Mouse (Mus musculus) stomach, embryonic 14.5 days (tissue): ENCODE measurements around the gene Atrnl1. TPM values are rescaled to one million over a fixed set of nuclear protein-coding genes. Genes with fewer than 3 reads are reported as not detected.

Experiments
- ATAC-seq: fragments of 200-750 bp; cut with Nextera tagmentation; 2 replicates; pipeline ENCODE4 v1.8.0; 2017; ENCODE audit warnings: low read depth, moderate TSS enrichment; ENCODE audit not compliant: insufficient number of reproducible peaks, insufficient read depth, low FRiP score
- H3K27ac ChIP-seq: fragments of 300-500 bp; sonication (generic); 2 replicates; pipeline ENCODE4 v1.5.1; 2014; ENCODE audit warnings: mild to moderate bottlenecking, low read length, moderate library complexity, mixed read lengths
- H3K27me3 ChIP-seq: fragments of 300-500 bp; sonication (generic); 2 replicates; pipeline ENCODE4 v1.6.1; 2014; ENCODE audit warnings: low read length, control low read depth, mixed read lengths; ENCODE audit not compliant: control insufficient read depth, insufficient read depth
- H3K36me3 ChIP-seq: fragments of 300-500 bp; sonication (generic); 2 replicates; pipeline ENCODE4 v1.6.1; 2014; ENCODE audit warnings: mild to moderate bottlenecking, control low read depth, low read length, moderate library complexity, mixed read lengths; ENCODE audit not compliant: control insufficient read depth, insufficient read depth
- H3K4me1 ChIP-seq: fragments of 300-500 bp; sonication (generic); 2 replicates; pipeline ENCODE4 v1.6.1; 2014; ENCODE audit warnings: low read length, control low read depth, mixed read lengths; ENCODE audit not compliant: control insufficient read depth, insufficient read depth
- H3K4me2 ChIP-seq: fragments of 300-500 bp; sonication (generic); replicated peaks from 2 replicates; pipeline ENCODE4 v1.6.1; 2014; ENCODE audit warnings: low read depth, low read length, control low read depth
- H3K4me3 ChIP-seq: fragments of 300-500 bp; sonication (generic); 2 replicates; pipeline ENCODE4 v1.5.1; 2014; ENCODE audit warnings: low read depth, low read length, control low read depth
- H3K9ac ChIP-seq: fragments of 300-500 bp; sonication (generic); replicated peaks from 2 replicates; pipeline ENCODE4 v1.6.1; 2014; ENCODE audit warnings: low read depth, mild to moderate bottlenecking, control low read depth, low read length, moderate library complexity, mixed read lengths
- H3K9me3 ChIP-seq: fragments of 300-500 bp; sonication (generic); 2 replicates; pipeline ENCODE4 v1.6.1; 2016; ENCODE audit warnings: low read depth, low read length, control low read depth; ENCODE audit not compliant: control insufficient read depth
- WGBS: fragments of 180-500 bp; shearing (Covaris S2); extraction: QIAGEN DNeasy Blood & Tissue Kit; methylation state at CpG from one replicate; pipeline ENCODE4 v1.1.7; 2014; 5-methylcytosine and 5-hydroxymethylcytosine counted together
- polyA plus RNA-seq: library from polyadenylated mRNA; unstranded; fragments of >200 nt; fragmentation: Nextera tagmentation; extraction: Ambion mirVana; gene quantifications from 2 replicates; pipeline ENCODE4 v1.2.1, GENCODE M21; 2014

The Atrnl1 gene
- polyA plus RNA-seq, 1 experiment from 2014 or later, result 8.2 TPM

- H3K4me1 ChIP-seq, result peaks cover 32% of the 10 kb centered on the region
- WGBS, result 42% methylated on average over 12 of the region's 12 CpGs
- no peak overlapping the region for H3K4me2 ChIP-seq
- H3K4me3 ChIP-seq, result no peak overlapping the region
- H3K36me3 ChIP-seq, result no peaks in the 10 kb centered on the region
- no peak overlapping the region for H3K27ac ChIP-seq
- ATAC-seq, result no peak
- no peak overlapping the region for H3K9ac ChIP-seq
- H3K27me3 ChIP-seq, result no peaks in the 10 kb centered on the region
- H3K9me3 ChIP-seq, result no peaks in the 10 kb centered on the region
Measured at GRCm38 (mm10) chr19:58060199-58060853, 449.5 kb downstream of the Atrnl1 start.

GRCm38 (mm10) chr19:58060854-58061358 is 450.1 kb downstream of the Atrnl1 start:
- no peak overlapping the region for H3K27ac ChIP-seq
- no peaks in the 10 kb centered on the region for H3K27me3 ChIP-seq
- no peaks in the 10 kb centered on the region for H3K9me3 ChIP-seq
- no peak for ATAC-seq
- H3K9ac ChIP-seq, result no peak overlapping the region
- WGBS, result 31% methylated on average over 15 of the region's 15 CpGs
- H3K36me3 ChIP-seq, result no peaks in the 10 kb centered on the region; the same call in 1 of the 2 replicates
- no peak overlapping the region for H3K4me2 ChIP-seq
- H3K4me3 ChIP-seq, result no peak overlapping the region
- H3K4me1 ChIP-seq, result peaks cover 32% of the 10 kb centered on the region

GRCm38 (mm10) chr19:58061933-58062332 is 451.1 kb downstream of the Atrnl1 start:
- ATAC-seq, result no peak
- Histone ChIP-seq H3K36me3 (no peaks in the 10 kb centered on the region; the same call in 1 of the 2 replicates), H3K9ac (no peak overlapping the region), H3K27me3 (no peaks in the 10 kb centered on the region), H3K27ac (no peak overlapping the region), H3K4me3 (no peak overlapping the region), H3K4me1 (peaks cover 32% of the 10 kb centered on the region), H3K9me3 (no peaks in the 10 kb centered on the region), H3K4me2 (no peak overlapping the region)
- 83% methylated on average over 8 of the region's 8 CpGs for WGBS

- peaks cover 32% of the 10 kb centered on the region for H3K4me1 ChIP-seq
- ATAC-seq, result no peak
- no peaks in the 10 kb centered on the region for H3K9me3 ChIP-seq
- H3K4me2 ChIP-seq, result no peak overlapping the region
- H3K27me3 ChIP-seq, result no peaks in the 10 kb centered on the region
- no peak overlapping the region for H3K9ac ChIP-seq
- H3K4me3 ChIP-seq, result no peak overlapping the region
- H3K36me3 ChIP-seq, result no peaks in the 10 kb centered on the region; the same call in 1 of the 2 replicates
- no peak overlapping the region for H3K27ac ChIP-seq
- 23% methylated on average over 6 of the region's 6 CpGs for WGBS
Measured at GRCm38 (mm10) chr19:58063541-58063940, 452.7 kb downstream of the Atrnl1 start.

GRCm38 (mm10) chr19:58064116-58065000 is 453.5 kb downstream of the Atrnl1 start:
- no peaks in the 10 kb centered on the region for H3K9me3 ChIP-seq
- no peaks in the 10 kb centered on the region; the same call in 1 of the 2 replicates for H3K36me3 ChIP-seq
- WGBS, result 30% methylated on average over 16 of the region's 16 CpGs
- no peak for ATAC-seq
- H3K9ac ChIP-seq, result no peak overlapping the region
- H3K4me3 ChIP-seq, result no peak overlapping the region
- H3K4me1 ChIP-seq, result peaks cover 29% of the 10 kb centered on the region
- H3K27me3 ChIP-seq, result no peaks in the 10 kb centered on the region
- H3K4me2 ChIP-seq, result no peak overlapping the region
- H3K27ac ChIP-seq, result peak overlapping the region; percentile 27; the same call in 1 of the 2 replicates

GRCm38 (mm10) chr19:58065001-58065314 is 454.1 kb downstream of the Atrnl1 start:
- no peaks in the 10 kb centered on the region; the same call in 1 of the 2 replicates for H3K36me3 ChIP-seq
- no peak overlapping the region for H3K9ac ChIP-seq
- no peaks in the 10 kb centered on the region for H3K27me3 ChIP-seq
- H3K9me3 ChIP-seq, result no peaks in the 10 kb centered on the region
- H3K4me1 ChIP-seq, result peaks cover 25% of the 10 kb centered on the region
- H3K27ac ChIP-seq, result peak overlapping the region; percentile 27; the same call in 1 of the 2 replicates
- ATAC-seq, result no peak
- WGBS, result 44% methylated on average over 5 of the region's 5 CpGs
- H3K4me2 ChIP-seq, result no peak overlapping the region
- no peak overlapping the region for H3K4me3 ChIP-seq

GRCm38 (mm10) chr19:58065514-58065913 is 454.7 kb downstream of the Atrnl1 start:
- no peak overlapping the region for H3K27ac ChIP-seq
- no peaks in the 10 kb centered on the region; the same call in 1 of the 2 replicates for H3K36me3 ChIP-seq
- no peaks in the 10 kb centered on the region for H3K9me3 ChIP-seq
- no peak overlapping the region for H3K4me3 ChIP-seq
- WGBS, result 74% methylated on average over 2 of the region's 2 CpGs
- no peak overlapping the region for H3K4me2 ChIP-seq
- no peak overlapping the region for H3K9ac ChIP-seq
- ATAC-seq, result no peak
- no peaks in the 10 kb centered on the region for H3K27me3 ChIP-seq
- H3K4me1 ChIP-seq, result peaks cover 23% of the 10 kb centered on the region

- peaks cover 17% of the 10 kb centered on the region for H3K4me1 ChIP-seq
- no peaks in the 10 kb centered on the region; the same call in 1 of the 2 replicates for H3K36me3 ChIP-seq
- no peak overlapping the region for H3K4me2 ChIP-seq
- no peak overlapping the region for H3K9ac ChIP-seq
- ATAC-seq, result no peak
- H3K27ac ChIP-seq, result no peak overlapping the region
- no peaks in the 10 kb centered on the region for H3K27me3 ChIP-seq
- WGBS, result 61% methylated on average over 2 of the region's 2 CpGs
- H3K4me3 ChIP-seq, result no peak overlapping the region
- H3K9me3 ChIP-seq, result no peaks in the 10 kb centered on the region
Measured at GRCm38 (mm10) chr19:58068114-58068513, 457.3 kb downstream of the Atrnl1 start.
